Mouse (Mus musculus) olfactory bulb, adult 2 months (tissue): Measurements from ENCODE around the gene Ergic1.

ENCODE experiments used
- CTCF ChIP-seq: fragments of 200-500 bp; IDR thresholded peaks from 2 replicates; pipeline ENCODE4 v1.5.1; 2012; ENCODE audit warnings: low read depth, mild to moderate bottlenecking, low read length, moderate library complexity; ENCODE audit not compliant: insufficient read depth
- POLR2A ChIP-seq: fragments of 200-500 bp; IDR thresholded peaks from 2 replicates; pipeline ENCODE4 v1.6.1; 2012; ENCODE audit warnings: mild to moderate bottlenecking, low read depth, low read length, moderate library complexity; ENCODE audit not compliant: insufficient read depth

- TF ChIP-seq CTCF: no peak
- no peak for TF ChIP-seq POLR2A
Measured at GRCm38 (mm10) chr17:26561651-26562181, 427 bp downstream of the Ergic1 start, which contains the start of gene Dusp1.
